Comparison of ENCODE assay signal across 8 mouse cellular contexts in the genomic region with DNA sequence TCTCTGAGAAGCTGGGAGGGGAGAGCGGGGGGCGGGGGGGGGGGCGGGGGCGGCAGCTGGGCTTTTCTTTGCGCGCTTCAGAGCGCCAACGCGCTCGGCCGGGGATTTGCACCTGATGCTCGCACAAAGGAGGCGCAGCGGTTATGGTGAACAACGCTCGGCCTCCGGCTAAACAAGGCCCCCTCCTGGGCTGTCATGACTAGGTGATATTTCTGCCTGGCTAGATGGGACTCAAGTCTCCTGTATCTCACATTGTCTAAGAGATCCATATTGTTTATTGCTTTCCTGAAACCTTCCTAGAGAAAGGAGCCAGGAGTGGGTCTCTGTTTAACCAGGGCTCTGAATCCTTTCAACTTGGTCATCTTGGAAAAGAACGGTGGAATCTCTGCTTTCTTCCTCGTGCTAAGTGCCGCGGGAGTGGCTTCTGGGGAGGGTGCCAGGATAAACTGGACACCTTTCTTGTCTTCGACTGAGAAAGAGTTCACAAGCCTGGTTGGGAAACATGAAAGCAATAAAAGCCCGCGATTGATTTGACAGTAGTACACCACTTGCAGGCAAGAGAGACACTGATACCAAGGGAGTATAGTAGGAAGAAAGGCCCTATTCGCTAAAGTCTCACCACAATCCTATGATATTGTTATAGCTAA. TPM values are rescaled to one million over a fixed set of nuclear protein-coding genes. Genes with fewer than 3 reads are reported as not detected.
DNase-seq lines count a peak whose midpoint lies in the region; ATAC-seq and TF ChIP-seq lines count a peak whose summit lies in the region.

No protein-coding gene starts in this region.

- no peak for TF ChIP-seq CTCF in kidney, postnatal 0 days (IDR thresholded peaks at IDR 0.05; ENCODE audit: low read depth)
- TF ChIP-seq CTCF in bone marrow macrophage, adult 2 months (IDR thresholded peaks at IDR 0.05; ENCODE audit: low read depth, low read length) = no peak

- H3K36me3 ChIP-seq in kidney, postnatal 0 days (ENCODE audit: insufficient read depth, low read length) = no peaks in the 10 kb centered on the region
- no peaks in the 10 kb centered on the region for H3K36me3 ChIP-seq in forebrain, embryonic 16.5 days (ENCODE audit: control insufficient read depth, insufficient read depth)
- peaks cover 8% of the 10 kb centered on the region; the same call in 1 of the 2 replicates for H3K36me3 ChIP-seq in liver, embryonic 15.5 days (replicated peaks)

- no peaks in the 10 kb centered on the region for H3K9me3 ChIP-seq in kidney, postnatal 0 days (replicated peaks; ENCODE audit: low read length)
- no peaks in the 10 kb centered on the region for H3K9me3 ChIP-seq in forebrain, embryonic 16.5 days (ENCODE audit: control insufficient read depth, low read length)
- H3K9me3 ChIP-seq in liver, embryonic 15.5 days (replicated peaks) = no peaks in the 10 kb centered on the region

- no peak for TF ChIP-seq POLR2A in bone marrow macrophage, adult 2 months (IDR thresholded peaks at IDR 0.05; ENCODE audit: borderline replicate concordance, low read depth, low read length)

- WGBS in kidney, postnatal 0 days = 3% methylated on average over 24 of the region's 25 CpGs
- 2% methylated on average over 17 of the region's 25 CpGs for WGBS in forebrain, embryonic 16.5 days
- WGBS in liver, embryonic 15.5 days (ENCODE audit: insufficient replicate concordance) = 10% methylated on average over 23 of the region's 25 CpGs

- H3K9ac ChIP-seq in kidney, postnatal 0 days (ENCODE audit: low read depth, low read length) = peak overlapping the region; percentile 45
- peak overlapping the region; percentile 83 for H3K9ac ChIP-seq in forebrain, embryonic 16.5 days (replicated peaks; ENCODE audit: low read depth, low read length)
- peak overlapping the region; percentile 65; the same call in 1 of the 2 replicates for H3K9ac ChIP-seq in liver, embryonic 15.5 days

- ATAC-seq in kidney, postnatal 0 days (replicated peaks; ENCODE audit: low FRiP score, low read depth) = peak; percentile 29
- no peak; the same call in 1 of the 2 replicates for ATAC-seq in forebrain, embryonic 16.5 days
- peak; percentile 14 for ATAC-seq in liver, embryonic 15.5 days (ENCODE audit: insufficient read depth)

- H3K27me3 ChIP-seq in kidney, postnatal 0 days (ENCODE audit: insufficient read depth, low read length) = no peaks in the 10 kb centered on the region
- no peaks in the 10 kb centered on the region for H3K27me3 ChIP-seq in forebrain, embryonic 16.5 days (replicated peaks; ENCODE audit: control insufficient read depth, insufficient read depth, low read length)
- H3K27me3 ChIP-seq in liver, embryonic 15.5 days = no peaks in the 10 kb centered on the region

- peak overlapping the region; percentile 65 for H3K4me3 ChIP-seq in kidney, postnatal 0 days (replicated peaks; ENCODE audit: low read depth, low read length)
- peak overlapping the region; percentile 79 for H3K4me3 ChIP-seq in bone marrow macrophage, adult 2 months (ENCODE audit: insufficient read depth, low read length)
- peak overlapping the region; percentile 60 for H3K4me3 ChIP-seq in forebrain, embryonic 16.5 days (replicated peaks; ENCODE audit: low read length)
- peak overlapping the region; percentile 72 for H3K4me3 ChIP-seq in liver, embryonic 15.5 days (replicated peaks)

- H3K27ac ChIP-seq in kidney, postnatal 0 days = peak overlapping the region; percentile 87
- H3K27ac ChIP-seq in bone marrow macrophage, adult 2 months (ENCODE audit: insufficient read depth, low read depth, low read length) = peak overlapping the region; percentile 62
- peak overlapping the region; percentile 96 for H3K27ac ChIP-seq in forebrain, embryonic 16.5 days (ENCODE audit: low read length)
- H3K27ac ChIP-seq in liver, embryonic 15.5 days (replicated peaks) = peak overlapping the region; percentile 68

- H3K4me1 ChIP-seq in kidney, postnatal 0 days (replicated peaks; ENCODE audit: insufficient read depth, low read length) = peaks cover 12% of the 10 kb centered on the region
- H3K4me1 ChIP-seq in bone marrow macrophage, adult 2 months (ENCODE audit: control insufficient read depth, insufficient read depth, low read length) = peaks cover 28% of the 10 kb centered on the region
- H3K4me1 ChIP-seq in forebrain, embryonic 16.5 days (replicated peaks; ENCODE audit: control insufficient read depth, insufficient read depth, low read length) = peaks cover 39% of the 10 kb centered on the region
- peaks cover 80% of the 10 kb centered on the region for H3K4me1 ChIP-seq in liver, embryonic 15.5 days (replicated peaks)

- peak; percentile 25 for DNase-seq in kidney, postnatal 0 days (ENCODE audit: low spot score)
- DNase-seq in kidney, postnatal 25 days = no peak
- peak; percentile 47 to 55 for DNase-seq in thymus, postnatal 10 days (ENCODE audit: low spot score in 2 of 2)
- DNase-seq in T-cell, adult 2 months (ENCODE audit: low spot score) = no peak
- no peak for DNase-seq in adrenal gland, postnatal 10 days

- H3K4me2 ChIP-seq in kidney, postnatal 0 days (ENCODE audit: low read length) = peak overlapping the region; percentile 86
- H3K4me2 ChIP-seq in forebrain, embryonic 16.5 days (ENCODE audit: low read length) = peak overlapping the region; percentile 92
- H3K4me2 ChIP-seq in liver, embryonic 15.5 days = peak overlapping the region; percentile 96

RNA-seq across cellular contexts. Expression of a gene that starts 0.6 kb away (rescaled TPM):
- 37.1 and 38.2 TPM in 2 replicates for polyA plus RNA-seq in kidney, postnatal 0 days (2015; fragmentation: Nextera tagmentation; extraction: Ambion mirVana)
- polyA plus RNA-seq in bone marrow macrophage, adult 2 months (2012; ENCODE audit: insufficient read depth, insufficient read length, missing spikeins) = 6.4 and 10.8 TPM in 2 replicates
- 171 and 173 TPM in 2 replicates for polyA plus RNA-seq in forebrain, embryonic 16.5 days (2015; fragmentation: Nextera tagmentation; extraction: Ambion mirVana)
- 89.7 and 102 TPM in 2 replicates for polyA plus RNA-seq in liver, embryonic 15.5 days (2015; fragmentation: Nextera tagmentation; extraction: Ambion mirVana)
- total RNA-seq in adrenal gland, postnatal 10 days (2021) = 100 to 1,000 TPM; 344 to 595 TPM

Comparison
In these comparisons a context has a peak if more than half of its experiments do, and no peak if none do; other contexts are left out.
1. DNase-seq: peak in kidney, postnatal 0 days (single experiment) and thymus, postnatal 10 days (2 of 2); none in kidney, postnatal 25 days (0 of 2), T-cell, adult 2 months (single experiment) and adrenal gland, postnatal 10 days (single experiment).
2. Peak in every context shown above with its lines, with median percentiles within 50 percentile points of each other: H3K27ac ChIP-seq, H3K4me2 ChIP-seq, H3K4me3 ChIP-seq and H3K9ac ChIP-seq.